Mouse (Mus musculus) ES-Bruce4 (cell line): Measurements from ENCODE around the gene Olfr131.

Source experiments
- CTCF ChIP-seq: IDR thresholded peaks from one replicate; pipeline ENCODE4 v1.8.1; 2011; ENCODE audit warnings: low read depth, low read length
- EP300 ChIP-seq: IDR thresholded peaks from 2 replicates; pipeline ENCODE4 v1.6.1; 2011; ENCODE audit warnings: low read depth, low read length; ENCODE audit not compliant: insufficient read depth

GRCm38 (mm10) chr17:38063621-38064020 is 24.9 kb downstream of the Olfr131 start, which contains the start of gene Olfr130:
- no peak for TF ChIP-seq EP300
- TF ChIP-seq CTCF = no peak
